Mouse (Mus musculus): ENCODE data around the gene Tnfrsf21. TPM values are rescaled to one million over a fixed set of nuclear protein-coding genes. Genes with fewer than 3 reads are reported as not detected.

Gene Tnfrsf21
- polyA plus RNA-seq, 1 experiment from 2014 or later: 39.6 TPM

GRCm38 (mm10) chr17:43017341-43018052, 1.1 kb downstream of the Tnfrsf21 start:
- TF ChIP-seq CTCF (IDR thresholded peaks at IDR 0.05; ENCODE audit: low read depth): no peak
- peak; percentile 77 for DNase-seq
- Histone ChIP-seq H3K9ac (peak overlapping the region; percentile 75), H3K4me3 (ENCODE audit: low read depth, low read length) (peak overlapping the region; percentile 78), H3K27me3 (ENCODE audit: insufficient read depth, low read length) (no peaks in the 10 kb centered on the region), H3K9me3 (ENCODE audit: low read depth, low read length) (no peaks in the 10 kb centered on the region), H3K36me3 (ENCODE audit: insufficient read depth) (no peaks in the 10 kb centered on the region), H3K27ac (ENCODE audit: low read depth) (peak overlapping the region; percentile 73; the same call in 1 of the 2 replicates), H3K4me2 (peak overlapping the region; percentile 96), H3K4me1 (ENCODE audit: insufficient read depth) (peaks cover 2% of the 10 kb centered on the region; the same call in 1 of the 2 replicates)
- WGBS: 2% methylated on average over 40 of the region's 40 CpGs
- peak; percentile 53 for ATAC-seq (ENCODE audit: insufficient read depth)

GRCm38 (mm10) chr17:43018071-43018470, 1.7 kb downstream of the Tnfrsf21 start:
- no peak overlapping the region for H3K27ac ChIP-seq (ENCODE audit: low read depth)
- no peak for TF ChIP-seq CTCF (IDR thresholded peaks at IDR 0.05; ENCODE audit: low read depth)
- H3K9ac ChIP-seq: peak overlapping the region; percentile 75
- no peaks in the 10 kb centered on the region for H3K36me3 ChIP-seq (ENCODE audit: insufficient read depth)
- peak overlapping the region; percentile 78 for H3K4me3 ChIP-seq (ENCODE audit: low read depth, low read length)
- H3K4me2 ChIP-seq: peak overlapping the region; percentile 96
- peaks cover 2% of the 10 kb centered on the region; the same call in 1 of the 2 replicates for H3K4me1 ChIP-seq (ENCODE audit: insufficient read depth)
- DNase-seq: no peak
- ATAC-seq (ENCODE audit: insufficient read depth): no peak
- no peaks in the 10 kb centered on the region for H3K9me3 ChIP-seq (ENCODE audit: low read depth, low read length)
- H3K27me3 ChIP-seq (ENCODE audit: insufficient read depth, low read length): no peaks in the 10 kb centered on the region

- WGBS: 82% methylated on average over 9 of the region's 9 CpGs
- Histone ChIP-seq H3K4me1 (ENCODE audit: insufficient read depth) (peaks cover 2% of the 10 kb centered on the region; the same call in 1 of the 2 replicates), H3K27ac (ENCODE audit: low read depth) (no peak overlapping the region), H3K9ac (no peak overlapping the region), H3K36me3 (ENCODE audit: insufficient read depth) (no peaks in the 10 kb centered on the region), H3K9me3 (ENCODE audit: low read depth, low read length) (no peaks in the 10 kb centered on the region), H3K27me3 (ENCODE audit: insufficient read depth, low read length) (no peaks in the 10 kb centered on the region), H3K4me3 (ENCODE audit: low read depth, low read length) (no peak overlapping the region), H3K4me2 (no peak overlapping the region)
- no peak for DNase-seq
- ATAC-seq (ENCODE audit: insufficient read depth): no peak
- no peak for TF ChIP-seq CTCF (IDR thresholded peaks at IDR 0.05; ENCODE audit: low read depth)
Observed at GRCm38 (mm10) chr17:43019660-43020059, 3.3 kb downstream of the Tnfrsf21 start.

- Histone ChIP-seq H3K27me3 (ENCODE audit: insufficient read depth, low read length) (no peaks in the 10 kb centered on the region), H3K36me3 (ENCODE audit: insufficient read depth) (no peaks in the 10 kb centered on the region), H3K27ac (ENCODE audit: low read depth) (no peak overlapping the region), H3K4me3 (ENCODE audit: low read depth, low read length) (no peak overlapping the region), H3K9me3 (ENCODE audit: low read depth, low read length) (no peaks in the 10 kb centered on the region), H3K4me1 (ENCODE audit: insufficient read depth) (peaks cover 2% of the 10 kb centered on the region; the same call in 1 of the 2 replicates), H3K9ac (no peak overlapping the region), H3K4me2 (no peak overlapping the region)
- 94% methylated on average over 5 of the region's 5 CpGs for WGBS
- DNase-seq (no peak), ATAC-seq (ENCODE audit: insufficient read depth) (no peak)
- no peak for TF ChIP-seq CTCF (IDR thresholded peaks at IDR 0.05; ENCODE audit: low read depth)
Observed at GRCm38 (mm10) chr17:43021017-43021416, 4.7 kb downstream of the Tnfrsf21 start.

GRCm38 (mm10) chr17:43022056-43022455, 5.7 kb downstream of the Tnfrsf21 start:
- H3K4me1 ChIP-seq (ENCODE audit: insufficient read depth): peaks cover 2% of the 10 kb centered on the region; the same call in 1 of the 2 replicates
- WGBS: 90% methylated on average over 9 of the region's 9 CpGs
- no peak for TF ChIP-seq CTCF (IDR thresholded peaks at IDR 0.05; ENCODE audit: low read depth)
- DNase-seq (no peak), ATAC-seq (ENCODE audit: insufficient read depth) (no peak)
- H3K4me3 ChIP-seq (ENCODE audit: low read depth, low read length): no peak overlapping the region
- no peaks in the 10 kb centered on the region for H3K9me3 ChIP-seq (ENCODE audit: low read depth, low read length)
- H3K36me3 ChIP-seq (ENCODE audit: insufficient read depth): no peaks in the 10 kb centered on the region
- no peak overlapping the region for H3K9ac ChIP-seq
- H3K4me2 ChIP-seq: no peak overlapping the region
- no peak overlapping the region for H3K27ac ChIP-seq (ENCODE audit: low read depth)
- H3K27me3 ChIP-seq (ENCODE audit: insufficient read depth, low read length): no peaks in the 10 kb centered on the region

GRCm38 (mm10) chr17:43023637-43024217, 7.4 kb downstream of the Tnfrsf21 start:
- Histone ChIP-seq H3K4me2 (no peak overlapping the region), H3K27ac (ENCODE audit: low read depth) (no peak overlapping the region), H3K9me3 (ENCODE audit: low read depth, low read length) (no peaks in the 10 kb centered on the region), H3K36me3 (ENCODE audit: insufficient read depth) (no peaks in the 10 kb centered on the region), H3K27me3 (ENCODE audit: insufficient read depth, low read length) (no peaks in the 10 kb centered on the region), H3K4me1 (ENCODE audit: insufficient read depth) (no peaks in the 10 kb centered on the region), H3K4me3 (ENCODE audit: low read depth, low read length) (no peak overlapping the region), H3K9ac (no peak overlapping the region)
- TF ChIP-seq CTCF (IDR thresholded peaks at IDR 0.05; ENCODE audit: low read depth): no peak
- DNase-seq (no peak), ATAC-seq (ENCODE audit: insufficient read depth) (peak; percentile 38; the same call in 1 of the 2 replicates)
- 67% methylated on average over 12 of the region's 12 CpGs for WGBS

- Histone ChIP-seq H3K27ac (ENCODE audit: low read depth) (no peak overlapping the region), H3K4me1 (ENCODE audit: insufficient read depth) (no peaks in the 10 kb centered on the region), H3K27me3 (ENCODE audit: insufficient read depth, low read length) (no peaks in the 10 kb centered on the region), H3K36me3 (ENCODE audit: insufficient read depth) (no peaks in the 10 kb centered on the region), H3K4me3 (ENCODE audit: low read depth, low read length) (no peak overlapping the region), H3K9ac (no peak overlapping the region), H3K4me2 (no peak overlapping the region), H3K9me3 (ENCODE audit: low read depth, low read length) (no peaks in the 10 kb centered on the region)
- WGBS: 74% methylated on average over 3 of the region's 3 CpGs
- no peak for ATAC-seq (ENCODE audit: insufficient read depth)
- no peak for TF ChIP-seq CTCF (IDR thresholded peaks at IDR 0.05; ENCODE audit: low read depth)
- DNase-seq: no peak
Observed at GRCm38 (mm10) chr17:43024531-43024930, 8.2 kb downstream of the Tnfrsf21 start.

All from lung, embryonic 14.5 days (tissue).